Mouse (Mus musculus): Measurements from ENCODE around the gene Abcc6.
A peak's percentile ranks its signal among the peaks of the same experiment; 100 is the strongest.
"Not testable (repeated sequence)": the region's sequence is repeated elsewhere in the genome, so short reads cannot be mapped to it uniquely, and the experiment has no call there.

Abcc6 gene

DNA sequence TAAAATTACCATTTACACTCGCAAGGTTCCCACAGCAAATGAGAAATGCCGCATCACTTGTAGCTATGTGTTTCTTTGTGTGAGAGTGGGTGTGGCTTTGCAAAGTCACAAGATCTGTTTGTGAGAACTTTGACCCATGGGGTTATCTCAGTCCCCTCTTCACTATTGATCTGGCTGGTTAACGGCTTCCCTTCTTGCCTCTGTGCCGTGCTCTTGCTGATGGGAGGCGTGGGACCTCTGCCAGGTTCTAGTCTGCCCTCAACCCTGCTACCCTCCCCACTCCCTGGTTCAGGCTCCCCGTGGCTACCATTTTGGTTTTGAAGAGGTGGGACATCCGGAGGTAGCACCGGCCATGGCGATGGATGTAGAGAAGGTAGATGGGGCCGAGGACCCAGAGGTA lies 1.4 kb downstream of the Abcc6 start:
- no peak for DNase-seq (ENCODE audit: low spot score)

DNA sequence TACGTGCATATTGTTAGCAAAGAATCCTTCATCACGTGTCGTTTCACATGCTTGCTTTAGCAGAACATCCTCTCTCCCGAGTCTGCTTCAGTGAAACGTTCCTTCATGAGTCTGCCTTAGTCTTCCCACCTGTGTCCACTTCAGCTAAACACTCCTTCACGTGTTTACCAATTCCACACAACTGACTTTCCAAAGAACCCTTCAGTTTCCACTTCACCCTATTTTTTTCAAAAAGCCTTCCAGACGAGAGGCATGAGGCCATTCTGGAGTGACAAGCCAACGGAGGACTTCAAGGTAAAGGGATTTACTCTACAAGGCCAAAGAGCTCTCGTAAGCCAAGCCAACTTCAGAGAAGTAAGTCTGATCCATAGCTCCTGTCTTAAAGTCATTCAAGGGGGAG lies 4.7 kb downstream of the Abcc6 start:
- DNase-seq (ENCODE audit: low spot score), result no peak

DNA sequence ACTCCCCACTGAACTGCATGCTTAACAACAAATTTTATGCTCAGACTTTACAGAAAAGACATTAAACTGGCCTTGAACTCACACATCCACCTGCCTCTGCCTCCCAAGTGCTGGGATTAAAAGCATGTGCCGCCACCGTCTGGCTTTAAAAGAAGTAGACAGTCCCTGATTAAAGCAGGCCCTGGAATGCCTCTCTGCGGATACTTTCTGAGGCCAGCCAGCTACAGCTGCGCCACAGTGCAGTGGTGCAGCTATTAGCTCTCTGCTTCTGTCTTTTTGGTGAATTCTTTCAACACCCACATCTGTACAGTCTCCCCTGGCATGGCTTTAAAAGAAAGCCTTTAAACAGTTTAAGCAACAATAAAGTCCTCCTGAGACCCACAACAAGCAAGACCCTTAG lies 8.2 kb downstream of the Abcc6 start:
- no peak for DNase-seq (ENCODE audit: low spot score)

DNA sequence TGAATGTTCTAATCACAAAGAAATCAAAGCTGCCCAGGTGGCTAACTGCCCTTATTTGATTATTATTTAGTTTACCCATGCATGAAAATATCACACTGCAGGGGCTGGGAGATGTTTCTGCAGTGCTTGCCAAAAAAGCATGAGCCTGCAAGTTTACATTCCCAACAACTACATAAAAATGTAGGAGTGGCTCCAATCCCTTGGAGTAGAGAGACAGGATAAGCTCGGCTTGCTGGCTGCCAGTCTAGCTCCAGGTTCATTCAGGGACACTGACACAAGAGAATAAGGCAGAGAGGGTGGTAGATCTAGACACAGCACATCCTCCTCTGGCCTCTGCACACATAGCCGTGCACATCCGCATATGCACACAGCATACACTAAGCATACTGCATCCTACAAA lies 10.5 kb downstream of the Abcc6 start:
- no peak for DNase-seq (ENCODE audit: low spot score)

DNA sequence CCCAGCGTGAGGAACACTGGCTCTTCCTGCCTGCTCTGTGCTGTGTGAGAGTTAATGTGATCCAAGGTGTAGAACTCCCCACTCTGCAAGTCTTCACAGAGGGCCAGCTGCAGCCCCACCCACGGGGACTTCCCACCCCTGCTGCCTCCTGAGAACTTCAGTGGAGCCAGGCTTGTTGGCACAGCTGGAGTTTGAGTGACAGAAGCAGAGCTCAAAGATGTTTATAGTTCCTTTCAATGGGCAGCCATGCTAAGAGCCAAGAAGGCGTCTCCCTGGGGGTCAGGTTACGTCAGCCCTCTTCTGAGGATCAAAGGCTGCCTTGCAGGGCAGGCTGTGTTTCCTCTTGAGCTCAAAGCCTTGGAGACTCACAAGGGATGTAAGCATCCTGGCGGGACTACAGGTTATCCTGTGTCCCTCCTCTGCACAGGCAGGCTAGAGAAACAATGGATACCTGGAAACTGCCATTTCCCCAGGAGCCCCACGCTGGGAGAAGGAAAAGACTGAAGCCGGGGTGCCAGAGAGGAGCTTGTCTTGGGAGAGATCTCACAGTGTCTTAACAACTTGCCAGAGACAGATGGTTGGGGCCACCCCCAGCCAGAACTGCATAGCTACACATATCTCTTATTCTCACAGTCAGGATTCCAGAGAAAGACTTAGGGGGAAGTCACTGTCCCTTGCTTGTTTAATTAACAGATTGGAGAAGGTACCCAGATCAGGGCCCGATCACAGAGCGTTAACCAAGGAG lies 16.7 kb downstream of the Abcc6 start:
- DNase-seq (ENCODE audit: low spot score), result peak; percentile 22

DNA sequence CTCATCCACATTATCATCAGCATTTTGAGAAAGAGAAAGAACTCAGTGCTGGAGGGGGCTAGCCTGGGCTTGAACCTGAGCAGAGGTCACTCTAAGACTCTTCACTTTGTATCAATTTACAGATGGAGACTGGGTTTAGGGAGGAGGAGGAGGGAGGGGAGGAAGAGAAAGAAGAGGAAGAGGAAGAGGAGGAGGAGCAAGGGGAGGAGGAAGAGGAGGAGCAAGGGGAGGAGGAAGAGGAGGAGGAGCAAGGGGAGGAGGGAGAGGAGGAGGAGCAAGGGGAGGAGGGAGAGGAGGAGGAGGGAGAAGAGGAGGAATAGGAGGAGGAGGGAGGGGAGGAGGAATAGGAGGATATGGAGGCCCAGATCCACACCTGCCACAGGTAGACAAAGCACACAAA lies 18.0 kb downstream of the Abcc6 start:
- no peak for DNase-seq (ENCODE audit: low spot score)

DNA sequence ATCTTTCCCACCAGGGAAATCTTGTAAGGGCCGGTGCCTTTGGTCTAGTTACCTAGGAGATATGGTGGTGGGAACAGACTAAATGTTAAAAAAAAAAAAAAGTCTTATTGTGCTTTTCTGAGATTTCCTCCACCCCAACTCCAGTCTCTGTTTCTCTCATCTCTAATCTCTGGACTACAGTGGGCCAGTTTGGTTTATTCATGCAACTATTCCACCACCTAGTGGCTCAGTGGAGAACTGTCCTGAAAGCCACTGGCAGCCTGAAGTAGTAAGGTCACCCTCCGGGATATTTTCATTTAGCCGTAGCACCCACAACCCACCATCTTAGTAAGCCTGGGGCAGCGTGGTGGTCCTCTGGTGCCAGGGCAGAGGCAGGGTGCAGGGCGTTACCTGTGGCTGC lies 20.5 kb downstream of the Abcc6 start:
- DNase-seq (ENCODE audit: low spot score), result no peak

DNA sequence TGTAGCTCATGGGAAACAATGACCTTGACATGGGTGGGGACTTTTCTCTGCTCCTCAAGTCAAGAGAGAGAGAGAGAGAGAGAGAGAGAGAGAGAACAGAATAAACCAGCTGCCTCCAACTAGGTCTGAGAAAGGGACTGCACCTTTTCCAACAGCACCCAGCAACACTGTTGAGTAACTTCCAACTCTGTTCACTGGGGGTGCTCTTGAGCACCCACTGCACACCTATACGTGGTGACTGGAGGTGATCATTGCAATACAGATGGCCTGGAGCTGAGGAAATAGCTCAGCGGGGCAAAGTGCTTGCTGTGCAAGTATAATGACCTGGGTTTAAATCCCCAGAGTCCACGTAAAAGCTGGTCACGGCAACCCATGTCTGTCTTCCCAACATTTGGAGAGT lies 27.4 kb downstream of the Abcc6 start:
- DNase-seq (ENCODE audit: low spot score), result no peak

DNA sequence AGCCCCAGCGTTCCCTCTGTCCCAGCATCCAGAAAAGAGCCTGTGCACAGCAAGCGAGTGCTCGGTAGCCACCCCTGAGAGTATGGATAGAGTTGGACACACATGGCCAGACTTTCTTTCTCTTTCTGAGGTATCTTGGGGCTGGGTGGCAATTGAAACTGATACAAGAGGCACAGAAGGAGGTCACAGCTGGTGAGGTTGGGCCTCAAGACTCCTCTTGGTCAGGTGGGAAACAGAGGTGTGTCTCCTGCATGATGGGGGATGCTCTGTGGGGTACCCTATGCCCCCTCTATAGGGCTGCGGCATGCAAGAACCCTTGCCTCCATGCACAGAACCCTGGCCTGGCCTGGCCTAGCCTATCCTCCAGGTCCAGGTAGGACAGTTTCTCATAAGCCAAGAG lies 29.5 kb downstream of the Abcc6 start:
- DNase-seq (ENCODE audit: low spot score), result no peak

DNA sequence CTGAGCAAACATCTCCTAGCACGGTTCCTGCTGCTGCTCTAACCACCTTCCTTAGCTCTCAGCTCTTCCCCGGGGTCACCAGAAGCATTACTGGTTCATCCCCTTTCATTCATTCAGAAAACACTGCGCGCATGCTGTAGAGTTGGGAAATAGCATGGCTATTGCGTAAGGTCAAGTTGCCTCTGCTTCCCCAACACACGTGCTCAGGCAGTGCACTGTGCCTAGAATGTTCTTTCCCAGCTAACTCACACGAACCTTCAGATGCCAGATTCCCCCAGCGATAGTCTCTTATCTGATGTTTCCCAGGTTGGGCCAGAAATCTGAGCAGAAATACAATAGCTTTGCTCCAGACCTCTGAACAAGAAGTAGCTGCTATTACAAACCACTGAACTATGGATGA lies 37.6 kb downstream of the Abcc6 start:
- no peak for DNase-seq (ENCODE audit: low spot score)

DNA sequence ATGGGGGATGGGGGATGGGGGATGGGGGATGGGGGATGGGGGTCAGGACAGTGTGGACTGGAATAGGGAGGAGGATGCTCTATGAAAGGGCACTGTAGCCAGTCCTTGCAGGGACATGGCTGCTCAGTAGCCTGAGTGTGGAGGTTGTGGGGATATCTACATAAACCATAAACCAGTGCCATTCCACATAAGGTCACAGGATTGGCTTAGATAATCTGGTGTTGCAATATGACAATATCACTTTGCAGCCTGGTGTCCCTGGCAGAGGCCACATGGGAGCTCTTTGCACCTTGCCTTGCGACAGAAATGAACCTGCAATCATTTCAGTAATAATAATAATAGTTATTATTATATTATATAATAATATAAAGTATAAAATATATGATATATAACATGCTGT lies 41.8 kb downstream of the Abcc6 start:
- no peak for DNase-seq (ENCODE audit: low spot score)

DNA sequence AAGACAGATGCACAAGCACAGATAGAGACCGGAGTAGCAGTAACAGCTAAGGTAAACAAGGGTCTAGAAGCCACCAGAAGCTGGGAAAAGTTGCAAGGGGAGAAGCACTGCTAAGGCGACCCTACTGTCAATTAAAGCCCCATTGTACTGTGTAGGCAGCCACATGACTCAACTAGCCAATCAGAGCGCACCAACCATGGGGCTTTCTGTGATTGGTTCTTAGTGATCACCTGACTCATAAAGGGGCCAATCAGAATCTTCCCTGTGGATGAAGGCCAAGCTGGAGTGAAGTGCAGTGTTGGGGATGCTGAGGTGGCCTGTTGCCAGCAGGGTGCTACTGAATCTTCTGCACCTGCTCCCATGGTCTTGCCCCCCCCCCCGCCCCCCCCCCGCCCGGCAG lies 43.2 kb downstream of the Abcc6 start:
- DNase-seq (ENCODE audit: low spot score), result peak; percentile 80

DNA sequence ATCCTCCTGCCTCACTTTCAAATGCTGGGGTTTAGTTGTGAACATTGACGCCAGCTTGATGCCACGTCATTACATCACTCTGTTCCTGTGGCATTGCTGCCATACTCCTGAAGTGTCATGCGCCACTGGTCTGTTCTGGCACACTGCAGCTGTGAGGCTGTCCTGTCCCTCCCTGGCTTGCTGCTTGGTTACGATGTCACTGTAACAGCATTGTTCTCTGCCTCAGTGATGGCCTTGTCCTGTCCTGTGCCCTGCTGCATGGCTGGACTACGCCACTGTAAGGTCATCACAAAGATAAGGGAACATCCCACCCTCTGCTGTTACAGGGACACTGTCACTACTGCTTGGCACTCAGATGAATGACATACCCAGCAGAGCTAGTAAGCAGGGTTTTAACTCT lies 48.5 kb downstream of the Abcc6 start:
- DNase-seq (ENCODE audit: low spot score), result peak; percentile 39

DNA sequence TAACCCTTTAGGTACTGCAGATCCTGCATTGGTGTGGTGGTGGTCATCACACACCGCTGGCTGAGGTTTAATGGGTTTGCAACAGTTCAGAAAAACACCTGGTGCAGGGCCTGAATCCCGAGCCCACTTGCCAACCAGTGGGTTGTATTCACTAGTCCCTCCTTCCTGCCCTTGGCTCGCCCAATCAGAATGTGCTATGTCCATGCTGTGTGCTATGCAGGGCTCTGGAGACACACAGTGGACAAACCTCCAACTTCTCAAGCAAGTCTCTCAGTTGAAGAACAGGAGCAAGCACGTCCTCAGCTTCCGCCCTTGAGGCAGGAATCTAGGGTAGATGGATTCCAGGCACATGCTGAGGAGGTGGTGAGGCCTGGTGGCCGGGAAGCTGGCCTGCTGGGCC lies 55.6 kb downstream of the Abcc6 start:
- DNase-seq (ENCODE audit: low spot score), result no peak

DNA sequence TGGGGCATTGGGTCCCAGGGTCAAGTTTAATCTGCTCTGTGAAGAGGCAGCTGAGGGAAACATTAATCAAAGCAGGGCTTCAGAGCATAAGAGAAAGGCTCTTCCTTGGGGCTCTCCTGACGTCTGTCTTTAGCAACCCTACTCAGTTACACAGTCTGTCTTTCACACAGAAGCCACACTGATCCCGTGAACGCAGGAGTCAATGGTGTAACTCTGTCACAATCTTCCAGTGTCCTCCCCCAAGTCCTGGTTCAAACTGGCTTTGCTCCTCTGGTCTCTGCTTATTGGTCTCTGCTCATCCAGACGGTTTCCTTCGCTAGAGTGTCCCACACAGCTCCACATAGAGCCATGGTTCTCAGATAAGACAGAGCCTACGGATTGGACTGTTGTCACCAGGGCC lies 56.0 kb downstream of the Abcc6 start:
- no peak for DNase-seq (ENCODE audit: low spot score)

DNA sequence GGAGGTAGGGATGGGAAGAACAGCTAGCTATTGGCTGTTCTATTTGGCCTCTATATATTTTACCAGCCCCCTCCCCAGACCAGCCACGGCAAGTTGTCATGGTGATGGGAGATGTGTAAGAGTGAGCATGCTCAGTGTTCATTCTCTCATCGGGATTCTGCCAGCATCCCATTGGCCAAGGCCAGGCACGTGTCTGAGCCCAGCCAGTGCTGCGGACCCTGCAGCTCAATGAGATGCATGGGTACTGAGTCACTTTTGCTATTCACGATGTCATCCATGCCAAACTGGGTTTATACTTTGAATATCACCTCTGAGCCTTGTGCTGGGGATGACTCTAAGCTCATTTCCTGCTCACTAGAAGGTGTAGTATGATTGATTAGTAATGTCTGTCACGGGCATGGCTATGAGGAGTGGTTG lies 56.8 kb downstream of the Abcc6 start:
- DNase-seq (ENCODE audit: low spot score), result no peak

DNA sequence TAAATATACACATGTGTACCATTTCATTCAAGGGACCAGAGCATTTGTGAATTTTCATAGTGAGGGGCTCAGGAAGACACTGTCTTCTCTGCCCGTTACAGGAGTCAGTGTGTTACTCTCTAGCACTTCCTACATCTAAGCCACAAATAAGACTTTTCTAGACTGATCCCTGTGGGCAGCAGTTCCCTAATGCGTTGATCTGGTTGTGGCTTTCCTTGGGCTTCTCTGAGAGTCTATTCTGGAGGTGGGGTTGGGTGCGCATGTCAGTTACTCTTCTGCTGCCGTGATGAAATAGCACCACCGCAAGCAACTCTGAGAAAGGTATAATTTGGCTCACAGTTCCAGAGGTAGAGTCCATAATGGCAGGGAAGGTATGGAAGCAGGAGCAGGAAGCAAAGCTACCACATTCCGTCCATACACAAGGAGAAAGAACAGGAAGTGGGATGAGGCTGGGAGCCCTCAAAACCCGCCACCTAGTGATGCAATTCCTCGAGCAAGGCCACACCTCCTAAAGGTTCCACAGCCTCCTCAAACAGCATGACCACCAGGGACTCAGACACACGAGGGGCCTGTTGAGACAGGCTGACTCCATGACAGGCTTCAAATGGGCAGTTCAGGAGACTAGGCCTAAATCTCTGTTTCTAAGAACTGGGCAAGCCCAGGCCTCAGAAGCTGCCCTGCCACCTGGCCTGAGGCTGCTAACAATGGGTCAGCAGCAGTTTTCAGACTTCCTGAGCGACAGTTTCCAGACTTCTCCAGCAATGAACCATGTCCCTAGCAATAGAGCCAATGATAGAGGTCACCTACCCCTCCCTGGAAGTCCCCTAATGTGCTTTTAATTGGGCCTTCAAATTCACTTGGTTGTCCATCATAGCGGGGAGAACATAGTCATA lies 58.0 kb downstream of the Abcc6 start:
- DNase-seq (ENCODE audit: low spot score), result no peak

DNA sequence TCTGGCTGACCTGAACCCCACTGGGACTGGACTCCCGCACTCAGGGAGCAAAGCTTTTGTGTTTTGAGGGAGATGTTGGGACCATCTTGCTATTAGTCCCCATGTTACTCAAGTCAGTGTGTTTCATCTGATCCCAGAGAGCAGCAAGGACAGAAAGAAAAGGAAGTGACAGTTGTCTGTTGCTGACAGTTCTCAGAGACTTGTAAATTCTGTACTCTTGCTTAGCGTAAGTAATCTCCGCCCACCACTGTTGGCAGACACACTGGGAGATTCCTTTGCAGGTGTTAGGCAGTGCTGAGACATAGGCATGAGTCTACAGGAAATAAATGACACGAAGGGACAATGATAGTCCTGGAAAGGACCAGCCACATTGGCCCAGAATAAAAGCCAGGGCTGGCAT lies 73.5 kb downstream of the Abcc6 start:
- no peak for DNase-seq (ENCODE audit: low spot score)

DNA sequence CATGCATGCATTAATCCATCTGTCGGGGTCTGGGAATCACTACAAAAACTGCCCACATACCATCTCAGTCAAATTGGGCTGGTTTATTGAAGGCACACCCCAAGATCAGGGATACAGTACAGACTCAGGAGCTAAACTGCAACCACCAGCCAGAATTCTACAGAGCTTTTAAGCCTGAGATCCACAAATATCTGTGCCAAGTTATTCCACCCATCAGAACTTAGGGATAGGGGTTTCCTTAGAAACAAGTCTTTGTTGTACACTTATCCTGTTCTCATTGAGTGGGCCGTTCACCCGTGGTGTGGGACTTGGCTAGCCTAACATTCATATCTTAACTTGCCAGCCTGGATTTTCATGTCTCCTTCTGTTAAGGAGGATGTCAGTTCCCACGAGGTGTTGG lies 81.0 kb downstream of the Abcc6 start:
- DNase-seq (ENCODE audit: low spot score), result no peak

DNA sequence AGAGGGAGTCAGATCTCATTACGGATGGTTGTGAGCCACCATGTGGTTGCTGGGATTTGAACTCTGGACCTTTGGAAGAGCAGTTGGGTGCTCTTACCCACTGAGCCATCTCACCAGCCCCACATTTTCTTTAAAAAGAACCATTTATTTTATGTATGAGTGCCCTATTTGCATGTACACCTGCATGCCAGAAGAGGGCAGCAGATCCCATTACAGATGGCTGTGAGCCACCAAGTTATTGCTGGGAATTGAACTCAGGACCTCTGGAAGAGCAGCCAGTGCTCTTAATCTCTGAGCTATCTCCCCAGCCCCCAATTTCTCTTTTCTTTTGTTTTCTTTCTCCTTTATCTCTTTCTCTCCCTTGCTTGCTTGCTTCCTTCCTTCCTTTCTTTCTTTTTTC lies 86.8 kb downstream of the Abcc6 start:
- DNase-seq (ENCODE audit: low spot score), result not testable (repeated sequence)

DNA sequence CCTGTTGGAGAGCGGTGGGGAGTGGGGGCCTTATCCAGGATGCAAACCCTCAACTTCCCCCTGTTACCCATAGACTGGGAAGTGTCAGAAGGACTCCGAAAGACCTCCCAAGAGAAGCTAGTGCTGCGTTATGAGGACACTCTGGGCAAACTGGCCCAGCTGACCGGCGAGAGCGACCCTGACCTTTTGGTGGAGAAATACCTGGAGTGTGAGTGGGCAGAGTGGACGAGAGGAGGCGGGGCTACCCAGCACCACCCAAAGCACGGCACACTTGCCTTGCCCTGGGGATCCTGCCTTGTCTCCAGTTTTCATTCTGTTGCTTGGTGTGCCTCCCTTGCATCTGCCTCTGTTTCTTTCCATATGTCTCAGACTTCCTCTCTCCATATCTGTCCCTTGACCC lies 88.1 kb downstream of the Abcc6 start:
- DNase-seq (ENCODE audit: low spot score), result no peak

DNA sequence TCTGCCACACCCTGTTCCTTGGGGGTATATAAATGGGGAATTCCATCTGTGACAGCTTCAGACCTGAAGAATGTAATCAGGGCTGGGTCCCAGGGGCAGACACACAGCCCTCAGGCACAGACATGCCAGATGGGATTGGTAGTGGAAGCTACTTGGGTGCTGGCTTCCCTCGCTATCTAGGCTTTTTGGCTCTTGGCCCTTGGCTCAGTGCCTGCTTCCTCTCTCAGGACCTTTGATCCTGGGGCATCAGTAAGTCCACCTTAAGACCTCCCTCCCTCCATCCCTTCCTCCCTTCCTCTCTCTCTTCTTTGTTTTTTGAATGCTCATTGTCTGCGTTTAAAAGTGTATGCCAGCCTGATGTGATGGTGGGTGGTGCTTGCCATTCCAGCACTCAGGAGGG lies 90.3 kb downstream of the Abcc6 start:
- DNase-seq (ENCODE audit: low spot score), result no peak

DNA sequence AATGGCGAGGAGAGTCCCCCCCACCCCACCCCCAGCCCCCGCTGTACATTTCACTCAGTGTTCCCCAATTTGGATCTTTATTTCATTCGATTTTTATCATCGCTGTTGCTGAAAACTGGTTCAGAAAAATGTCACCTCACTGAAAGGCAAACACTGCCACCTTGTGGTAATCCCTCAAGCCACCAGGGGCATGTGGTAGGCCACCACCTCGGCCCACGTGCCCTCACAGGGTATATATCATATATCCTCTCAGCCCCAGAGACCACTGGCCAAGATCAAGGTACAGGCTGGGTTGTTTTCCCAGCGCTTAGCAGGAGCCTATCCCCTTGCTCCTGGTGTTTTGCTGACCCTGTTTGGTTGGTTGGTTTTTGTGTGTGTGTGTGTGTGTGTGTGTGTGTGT lies 95.0 kb downstream of the Abcc6 start:
- DNase-seq (ENCODE audit: low spot score), result no peak

DNA sequence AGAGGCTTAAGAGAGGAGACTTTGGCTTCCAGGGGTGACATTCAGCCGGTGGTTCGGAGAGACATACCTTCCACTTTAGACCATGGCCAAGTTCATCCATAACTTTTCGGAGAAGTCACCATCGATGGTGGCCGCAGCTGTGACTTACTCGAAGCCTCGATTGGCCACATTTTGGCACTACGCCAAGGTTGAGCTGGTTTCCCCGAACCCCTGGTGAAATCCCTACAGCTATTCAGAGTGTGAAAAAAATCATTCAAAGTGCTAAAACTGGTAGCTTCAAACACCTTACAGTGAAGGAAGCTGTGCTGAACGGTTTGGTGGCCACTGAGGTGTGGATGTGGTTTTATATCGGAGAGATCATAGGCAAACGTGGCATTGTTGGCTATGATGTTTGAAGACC lies 96.3 kb downstream of the Abcc6 start:
- DNase-seq (ENCODE audit: low spot score), result not testable (repeated sequence)
